Mouse (Mus musculus) cortical plate, adult 2 months (tissue): ENCODE measurements around the gene Cpt1b.

Experiments
- CTCF ChIP-seq: fragments of 200-500 bp; IDR thresholded peaks from 2 replicates; pipeline ENCODE4 v1.5.1; 2011; ENCODE audit warnings: mild to moderate bottlenecking, control low read depth, low read length; ENCODE audit not compliant: insufficient read depth; ENCODE audit errors: extremely low read depth
- POLR2A ChIP-seq: fragments of 200-500 bp; IDR thresholded peaks from 2 replicates; pipeline ENCODE4 v1.6.1; 2011; ENCODE audit warnings: mild to moderate bottlenecking, low read length, control low read depth; ENCODE audit not compliant: insufficient read depth; ENCODE audit errors: extremely low read depth

GRCm38 (mm10) chr15:89424621-89425020, 1.0 kb downstream of the Cpt1b start:
- TF ChIP-seq CTCF: no peak
- TF ChIP-seq POLR2A: no peak
